21 mouse cellular contexts compared by ENCODE assay signal in genomic region chr9:42019308-42020031, GRCm38 (mm10).
DNase-seq lines count a peak whose midpoint lies in the region; ATAC-seq and TF ChIP-seq lines count a peak whose summit lies in the region.
"Had no signal": no experiment of that assay in that cellular context is flagged by ENCODE, and none has a peak within 500 bp of the region (broad histone marks: within the 10 kb centered on the region; RNA-seq: fewer than 3 reads in every experiment).

No protein-coding gene starts in this region.

- H3K9me3 ChIP-seq in forebrain, embryonic 12.5 days = 0 out of 2 replicates have a peak, but pooled peaks cover 7% of the 10 kb centered on the region
- no peaks in the 10 kb centered on the region for H3K9me3 ChIP-seq in forebrain, embryonic 11.5 days (ENCODE audit: control insufficient read depth, low read length)
- no peaks in the 10 kb centered on the region for H3K9me3 ChIP-seq in kidney, postnatal 0 days (replicated peaks; ENCODE audit: low read length)
- H3K9me3 ChIP-seq: embryonic facial prominence, embryonic 13.5 days; stomach, embryonic 15.5 days had no signal

- no peaks in the 10 kb centered on the region for H3K4me1 ChIP-seq in forebrain, embryonic 12.5 days
- H3K4me1 ChIP-seq in forebrain, embryonic 11.5 days (replicated peaks; ENCODE audit: control insufficient read depth, insufficient read depth, low read length) = no peaks in the 10 kb centered on the region
- no peaks in the 10 kb centered on the region for H3K4me1 ChIP-seq in kidney, postnatal 0 days (replicated peaks; ENCODE audit: insufficient read depth, low read length)
- peaks cover 24% of the 10 kb centered on the region; the same call in 1 of the 2 replicates for H3K4me1 ChIP-seq in spleen, adult 2 months (ENCODE audit: control insufficient read depth, insufficient read depth, insufficient read length)
- H3K4me1 ChIP-seq in thymus, adult 2 months (replicated peaks; ENCODE audit: control insufficient read depth, insufficient read depth, low read length) = peaks cover 39% of the 10 kb centered on the region
- H3K4me1 ChIP-seq: stomach, embryonic 15.5 days had no signal

- TF ChIP-seq CTCF in kidney, postnatal 0 days (IDR thresholded peaks at IDR 0.05; ENCODE audit: low read depth) = no peak
- TF ChIP-seq CTCF in spleen, adult 2 months (IDR thresholded peaks at IDR 0.05; ENCODE audit: extremely low read depth, insufficient read depth, insufficient read length, insufficient replicate concordance) = no peak
- TF ChIP-seq CTCF in thymus, adult 2 months (IDR thresholded peaks at IDR 0.05; ENCODE audit: borderline replicate concordance, control insufficient read depth, extremely low read depth, insufficient read depth, low read length, poor library complexity) = no peak

- 64% methylated on average over 7 of the region's 7 CpGs for WGBS in forebrain, embryonic 12.5 days
- 58% methylated on average over 7 of the region's 7 CpGs for WGBS in forebrain, embryonic 11.5 days
- 35% methylated on average over 7 of the region's 7 CpGs for WGBS in kidney, postnatal 0 days
- 54% methylated on average over 7 of the region's 7 CpGs for WGBS in spleen, adult 2 months
- 80% methylated on average over 7 of the region's 7 CpGs for WGBS in thymus, adult 2 months

- no peaks in the 10 kb centered on the region for H3K27me3 ChIP-seq in forebrain, embryonic 12.5 days
- H3K27me3 ChIP-seq in forebrain, embryonic 11.5 days (ENCODE audit: control insufficient read depth, insufficient read depth, low read length) = no peaks in the 10 kb centered on the region
- no peaks in the 10 kb centered on the region for H3K27me3 ChIP-seq in kidney, postnatal 0 days (ENCODE audit: insufficient read depth, low read length)
- H3K27me3 ChIP-seq in spleen, adult 2 months (ENCODE audit: control insufficient read depth, insufficient read depth, low read length) = no peaks in the 10 kb centered on the region
- H3K27me3 ChIP-seq in thymus, adult 2 months (ENCODE audit: control insufficient read depth, insufficient read depth, low read length) = no peaks in the 10 kb centered on the region
- H3K27me3 ChIP-seq: embryonic facial prominence, embryonic 13.5 days; stomach, embryonic 15.5 days had no signal

- no peak overlapping the region for H3K4me2 ChIP-seq in forebrain, embryonic 12.5 days
- no peak overlapping the region for H3K4me2 ChIP-seq in forebrain, embryonic 11.5 days (ENCODE audit: low read depth, low read length, severe bottlenecking)
- no peak overlapping the region for H3K4me2 ChIP-seq in kidney, postnatal 0 days (ENCODE audit: low read length)
- H3K4me2 ChIP-seq: embryonic facial prominence, embryonic 13.5 days; midbrain, embryonic 11.5 days; stomach, embryonic 15.5 days had no signal

- 0 out of 2 replicates have a peak overlapping the region, but pooled peaks have one; percentile 31 for H3K27ac ChIP-seq in forebrain, embryonic 12.5 days
- H3K27ac ChIP-seq in forebrain, embryonic 11.5 days (ENCODE audit: low read depth, low read length) = no peak overlapping the region
- H3K27ac ChIP-seq in kidney, postnatal 0 days = no peak overlapping the region
- peak overlapping the region; percentile 16; the same call in 1 of the 2 replicates for H3K27ac ChIP-seq in spleen, adult 2 months (ENCODE audit: insufficient read depth, low read length)
- H3K27ac ChIP-seq in thymus, adult 2 months (ENCODE audit: control insufficient read depth, insufficient read depth, low read length) = no peak overlapping the region
- H3K27ac ChIP-seq: embryonic facial prominence, embryonic 13.5 days; heart, adult 2 months; left cerebral cortex, adult 2 months; stomach, embryonic 15.5 days had no signal

- TF ChIP-seq POLR2A in spleen, adult 2 months (IDR thresholded peaks at IDR 0.05; ENCODE audit: low read depth, low read length) = no peak
- no peak for TF ChIP-seq POLR2A in thymus, adult 2 months (IDR thresholded peaks at IDR 0.05; ENCODE audit: control insufficient read depth, extremely low read depth, insufficient read depth, low read length, poor library complexity)

- ATAC-seq in forebrain, embryonic 12.5 days (ENCODE audit: low FRiP score) = no peak
- ATAC-seq in forebrain, embryonic 11.5 days (replicated peaks; ENCODE audit: low FRiP score) = no peak
- ATAC-seq in kidney, postnatal 0 days (replicated peaks; ENCODE audit: low FRiP score, low read depth) = no peak
- ATAC-seq: hindbrain, embryonic 16.5 days had no signal

- H3K36me3 ChIP-seq in forebrain, embryonic 12.5 days (replicated peaks) = peaks cover 16% of the 10 kb centered on the region
- H3K36me3 ChIP-seq in forebrain, embryonic 11.5 days (ENCODE audit: control insufficient read depth, insufficient read depth, low read length) = no peaks in the 10 kb centered on the region
- H3K36me3 ChIP-seq in kidney, postnatal 0 days (ENCODE audit: insufficient read depth, low read length) = peaks cover 7% of the 10 kb centered on the region; the same call in 1 of the 2 replicates
- peaks cover 55% of the 10 kb centered on the region for H3K36me3 ChIP-seq in spleen, adult 2 months (ENCODE audit: control insufficient read depth, insufficient read depth, low read length)
- H3K36me3 ChIP-seq in thymus, adult 2 months (ENCODE audit: control insufficient read depth, insufficient read depth, low read length) = no peaks in the 10 kb centered on the region

- H3K9ac ChIP-seq in forebrain, embryonic 12.5 days = no peak overlapping the region
- no peak overlapping the region for H3K9ac ChIP-seq in forebrain, embryonic 11.5 days (ENCODE audit: low read length)
- H3K9ac ChIP-seq in kidney, postnatal 0 days (ENCODE audit: low read depth, low read length) = no peak overlapping the region
- H3K9ac ChIP-seq: embryonic facial prominence, embryonic 13.5 days; stomach, embryonic 15.5 days had no signal

- H3K4me3 ChIP-seq in forebrain, embryonic 12.5 days (replicated peaks) = no peak overlapping the region
- H3K4me3 ChIP-seq in forebrain, embryonic 11.5 days (ENCODE audit: low read depth, low read length) = no peak overlapping the region
- no peak overlapping the region for H3K4me3 ChIP-seq in kidney, postnatal 0 days (replicated peaks; ENCODE audit: low read depth, low read length)
- no peak overlapping the region for H3K4me3 ChIP-seq in spleen, adult 2 months (ENCODE audit: extremely low read depth, insufficient read depth, insufficient read length)
- no peak overlapping the region for H3K4me3 ChIP-seq in thymus, adult 2 months (ENCODE audit: control insufficient read depth, insufficient read depth, low read length)
- H3K4me3 ChIP-seq: embryonic facial prominence, embryonic 13.5 days; heart, adult 2 months; left cerebral cortex, adult 2 months; stomach, embryonic 15.5 days had no signal

- DNase-seq in forebrain, embryonic 11.5 days (ENCODE audit: low spot score) = no peak
- peak; percentile 31 for DNase-seq in kidney, postnatal 0 days (ENCODE audit: low spot score)
- DNase-seq in kidney, adult 11 months = no peak
- DNase-seq in spleen, adult 2 months (ENCODE audit: low read depth in 1 of 2, low spot score in 2 of 2) = no peak
- DNase-seq in spleen, postnatal 10 days (ENCODE audit: low spot score in 2 of 2) = no peak
- no peak for DNase-seq in thymus, adult 2 months
- DNase-seq in T-cell, adult 2 months (ENCODE audit: low spot score) = no peak
- DNase-seq: adrenal gland, adult 8-10 months; cerebellum, adult 11-12 months; cerebellum, postnatal 25 days; gastrocnemius, postnatal 14 days; heart, adult 2 months; kidney, adult 18-20 months; lung, adult 18-20 months; thymus, postnatal 25 days had no signal

Comparison
In these comparisons a context has a peak if more than half of its experiments do, and no peak if none do; other contexts are left out.
1. H3K27ac ChIP-seq: peak in forebrain, embryonic 12.5 days (single experiment) and spleen, adult 2 months (single experiment); none in forebrain, embryonic 11.5 days (single experiment), kidney, postnatal 0 days (single experiment) and thymus, adult 2 months (single experiment).